Mouse (Mus musculus) spleen, adult 2 months (tissue): ENCODE data around the gene Pck2. TPM values are rescaled to one million over a fixed set of nuclear protein-coding genes. Genes with fewer than 3 reads are reported as not detected.

Experiments
- DNase-seq, 2 experiments: peaks; one replicate each; pipeline versions ENCODE4 v3.0.0 to v3.0.0-alpha.2; 2012 to 2021; ENCODE audit warnings: low spot score in 2 of 2, low read depth in 1 of 2
- H3K27ac ChIP-seq: fragments of 200-500 bp; 2 replicates; pipeline ENCODE4 v1.5.1; 2012; ENCODE audit warnings: low read length, inconsistent platforms; ENCODE audit not compliant: insufficient read depth
- H3K27me3 ChIP-seq: fragments of 200-500 bp; 2 replicates; pipeline ENCODE4 v1.6.1; 2012; ENCODE audit warnings: mild to moderate bottlenecking, moderate library complexity, low read length, inconsistent platforms; ENCODE audit not compliant: control insufficient read depth, insufficient read depth
- H3K36me3 ChIP-seq: fragments of 200-500 bp; 2 replicates; pipeline ENCODE4 v1.6.1; 2012; ENCODE audit warnings: mild to moderate bottlenecking, low read length, inconsistent platforms; ENCODE audit not compliant: control insufficient read depth, insufficient read depth
- H3K4me1 ChIP-seq: fragments of 200-500 bp; 2 replicates; pipeline ENCODE4 v1.6.1; 2011; ENCODE audit warnings: inconsistent platforms; ENCODE audit not compliant: control insufficient read depth, insufficient read depth, insufficient read length
- H3K4me3 ChIP-seq: fragments of 200-500 bp; 2 replicates; pipeline ENCODE4 v1.5.1; 2011; ENCODE audit warnings: mild to moderate bottlenecking, inconsistent platforms; ENCODE audit not compliant: insufficient read depth, insufficient read length; ENCODE audit errors: extremely low read depth
- CTCF ChIP-seq: fragments of 200-500 bp; IDR thresholded peaks from 2 replicates; pipeline ENCODE4 v1.5.1; 2011; ENCODE audit warnings: mild to moderate bottlenecking, inconsistent platforms; ENCODE audit not compliant: insufficient read depth, insufficient read length, insufficient replicate concordance; ENCODE audit errors: extremely low read depth
- POLR2A ChIP-seq: fragments of 200-500 bp; IDR thresholded peaks from 2 replicates; pipeline ENCODE4 v1.6.1; 2011; ENCODE audit warnings: low read depth, low read length, inconsistent platforms
- WGBS: fragments of 180-500 bp; shearing (Covaris S2); methylation state at CpG from one replicate; pipeline ENCODE4 v1.1.7; 2018; 5-methylcytosine and 5-hydroxymethylcytosine counted together
- polyA plus RNA-seq: library from polyadenylated mRNA; depleted of rRNA; stranded (reverse); fragments of >200 nt; gene quantifications from 2 replicates; pipeline ENCODE4 v1.2.3, GENCODE M21; 2012

Gene Pck2
- polyA plus RNA-seq, 1 experiment: 47.9 TPM

- H3K27ac ChIP-seq: no peak overlapping the region
- H3K4me3 ChIP-seq: no peak overlapping the region
- peaks cover 20% of the 10 kb centered on the region for H3K36me3 ChIP-seq
- TF ChIP-seq POLR2A (no peak), CTCF (no peak)
- H3K4me1 ChIP-seq: peaks cover 11% of the 10 kb centered on the region; the same call in 1 of the 2 replicates
- no peaks in the 10 kb centered on the region for H3K27me3 ChIP-seq
- WGBS: 93% methylated on average over 16 of the region's 16 CpGs
- no peak for DNase-seq
Observed at GRCm38 (mm10) chr14:55580731-55581130, 40.7 kb downstream of the Pck2 start.

- H3K36me3 ChIP-seq: peaks cover 20% of the 10 kb centered on the region
- no peaks in the 10 kb centered on the region for H3K27me3 ChIP-seq
- TF ChIP-seq CTCF (peak; percentile 28; the same call in 1 of the 2 replicates), POLR2A (no peak)
- no peak overlapping the region for H3K4me3 ChIP-seq
- DNase-seq: no peak
- H3K4me1 ChIP-seq: peaks cover 11% of the 10 kb centered on the region; the same call in 1 of the 2 replicates
- WGBS: 82% methylated on average over 9 of the region's 9 CpGs
- H3K27ac ChIP-seq: no peak overlapping the region
Observed at GRCm38 (mm10) chr14:55581981-55582681, 42.1 kb downstream of the Pck2 start.

- Histone ChIP-seq H3K4me1 (peaks cover 12% of the 10 kb centered on the region; the same call in 1 of the 2 replicates), H3K4me3 (peak overlapping the region; percentile 71; the same call in 1 of the 2 replicates), H3K27me3 (no peaks in the 10 kb centered on the region), H3K27ac (peak overlapping the region; percentile 82; the same call in 1 of the 2 replicates), H3K36me3 (peaks cover 28% of the 10 kb centered on the region)
- 29% methylated on average over 5 of the region's 5 CpGs for WGBS
- DNase-seq: no peak
- no peak for TF ChIP-seq CTCF
- TF ChIP-seq POLR2A: no peak
Observed at GRCm38 (mm10) chr14:55584303-55584701, 44.2 kb downstream of the Pck2 start.

GRCm38 (mm10) chr14:55584702-55585565, 44.9 kb downstream of the Pck2 start, which contains the start of gene Emc9:
Emc9 (minus strand) TSS chr14:55585302.
- 7% methylated on average over 43 of the region's 43 CpGs for WGBS
- peak in 1 of 2 experiments; percentile 77 for DNase-seq
- peak within 1 kb of the TSS; percentile 71 for H3K4me3 ChIP-seq
- TF ChIP-seq CTCF (no peak), POLR2A (no peak; the same call in 1 of the 2 replicates)
- peak within 1 kb of the TSS; percentile 82 for H3K27ac ChIP-seq
- peaks cover 28% of the 10 kb centered on the region for H3K36me3 ChIP-seq
- no peaks in the 10 kb centered on the region for H3K27me3 ChIP-seq
- H3K4me1 ChIP-seq: peaks cover 15% of the 10 kb centered on the region; the same call in 1 of the 2 replicates

GRCm38 (mm10) chr14:55585566-55585960, 45.5 kb downstream of the Pck2 start:
- H3K4me1 ChIP-seq: peaks cover 15% of the 10 kb centered on the region; the same call in 1 of the 2 replicates
- H3K27me3 ChIP-seq: no peaks in the 10 kb centered on the region
- WGBS: 48% methylated on average over 6 of the region's 6 CpGs
- peak overlapping the region; percentile 82 for H3K27ac ChIP-seq
- H3K4me3 ChIP-seq: no peak overlapping the region
- peaks cover 25% of the 10 kb centered on the region for H3K36me3 ChIP-seq
- TF ChIP-seq POLR2A (no peak), CTCF (no peak)
- DNase-seq: no peak

GRCm38 (mm10) chr14:55586149-55586548, 46.1 kb downstream of the Pck2 start:
- TF ChIP-seq POLR2A: no peak
- TF ChIP-seq CTCF: no peak
- 70% methylated on average over 2 of the region's 2 CpGs for WGBS
- peaks cover 15% of the 10 kb centered on the region; the same call in 1 of the 2 replicates for H3K4me1 ChIP-seq
- H3K27ac ChIP-seq: peak overlapping the region; percentile 82; the same call in 1 of the 2 replicates
- no peak overlapping the region for H3K4me3 ChIP-seq
- no peak for DNase-seq
- H3K36me3 ChIP-seq: peaks cover 19% of the 10 kb centered on the region
- H3K27me3 ChIP-seq: no peaks in the 10 kb centered on the region
